Mouse (Mus musculus): ENCODE measurements around the gene Ccin. TPM values are rescaled to one million over a fixed set of nuclear protein-coding genes. Genes with fewer than 3 reads are reported as not detected.

The Ccin gene
- polyA plus RNA-seq, 1 experiment from 2014 or later, result not detected

GRCm38 (mm10) chr4:43978521-43979443, 4.5 kb upstream of the Ccin start:
- WGBS, result 33% methylated on average over 17 of the region's 17 CpGs
- ATAC-seq (ENCODE audit: borderline replicate concordance, extremely low read depth, low FRiP score, low TSS enrichment), result peak; percentile 87; the same call in 1 of the 2 replicates
- no peaks in the 10 kb centered on the region for H3K9me3 ChIP-seq
- H3K4me1 ChIP-seq, result peaks cover 22% of the 10 kb centered on the region
- H3K36me3 ChIP-seq, result no peaks in the 10 kb centered on the region
- H3K27ac ChIP-seq, result peak overlapping the region; percentile 81
- no peak overlapping the region for H3K4me3 ChIP-seq
- H3K9ac ChIP-seq, result no peak overlapping the region
- no peaks in the 10 kb centered on the region for H3K27me3 ChIP-seq
- H3K4me2 ChIP-seq, result no peak overlapping the region

GRCm38 (mm10) chr4:43979746-43980145, 3.5 kb upstream of the Ccin start:
- H3K4me2 ChIP-seq, result no peak overlapping the region
- H3K36me3 ChIP-seq, result no peaks in the 10 kb centered on the region
- ATAC-seq (ENCODE audit: borderline replicate concordance, extremely low read depth, low FRiP score, low TSS enrichment), result no peak
- no peaks in the 10 kb centered on the region for H3K27me3 ChIP-seq
- H3K27ac ChIP-seq, result no peak overlapping the region; the same call in 1 of the 2 replicates
- WGBS, result 50% methylated on average over 3 of the region's 3 CpGs
- H3K9ac ChIP-seq, result no peak overlapping the region
- no peaks in the 10 kb centered on the region for H3K9me3 ChIP-seq
- peaks cover 22% of the 10 kb centered on the region for H3K4me1 ChIP-seq
- H3K4me3 ChIP-seq, result no peak overlapping the region

- no peak for ATAC-seq (ENCODE audit: borderline replicate concordance, extremely low read depth, low FRiP score, low TSS enrichment)
- H3K4me3 ChIP-seq, result no peak overlapping the region
- H3K36me3 ChIP-seq, result no peaks in the 10 kb centered on the region
- H3K9me3 ChIP-seq, result no peaks in the 10 kb centered on the region
- WGBS, result 76% methylated on average over 4 of the region's 4 CpGs
- no peaks in the 10 kb centered on the region for H3K27me3 ChIP-seq
- no peak overlapping the region for H3K9ac ChIP-seq
- H3K4me1 ChIP-seq, result peaks cover 22% of the 10 kb centered on the region
- H3K4me2 ChIP-seq, result no peak overlapping the region
- H3K27ac ChIP-seq, result no peak overlapping the region
These were observed 3.0 kb upstream of the Ccin start for GRCm38 (mm10) chr4:43980236-43980635.

- WGBS, result 94% methylated on average over 6 of the region's 6 CpGs
- Histone ChIP-seq H3K4me1 (peaks cover 22% of the 10 kb centered on the region), H3K27ac (no peak overlapping the region)
These were observed 2.4 kb upstream of the Ccin start for GRCm38 (mm10) chr4:43980846-43981245.

GRCm38 (mm10) chr4:43981251-43981650, 2.0 kb upstream of the Ccin start:
- H3K27me3 ChIP-seq, result no peaks in the 10 kb centered on the region
- ATAC-seq (ENCODE audit: borderline replicate concordance, extremely low read depth, low FRiP score, low TSS enrichment), result no peak
- no peak overlapping the region for H3K4me3 ChIP-seq
- no peaks in the 10 kb centered on the region for H3K9me3 ChIP-seq
- WGBS, result 81% methylated on average over 7 of the region's 7 CpGs
- no peak overlapping the region for H3K27ac ChIP-seq
- H3K9ac ChIP-seq, result no peak overlapping the region
- H3K4me1 ChIP-seq, result peaks cover 22% of the 10 kb centered on the region
- no peak overlapping the region for H3K4me2 ChIP-seq
- H3K36me3 ChIP-seq, result no peaks in the 10 kb centered on the region

More at GRCm38 (mm10) chr4:43980846-43981245, 2.4 kb upstream of the Ccin start:
- no peak for ATAC-seq (ENCODE audit: borderline replicate concordance, extremely low read depth, low FRiP score, low TSS enrichment)
- Histone ChIP-seq H3K36me3 (no peaks in the 10 kb centered on the region), H3K9ac (no peak overlapping the region), H3K27me3 (no peaks in the 10 kb centered on the region), H3K9me3 (no peaks in the 10 kb centered on the region), H3K4me2 (no peak overlapping the region), H3K4me3 (no peak overlapping the region)

GRCm38 (mm10) chr4:43982053-43982732, 1.1 kb upstream of the Ccin start:
- 1% methylated on average over 24 of the region's 24 CpGs for WGBS
- Histone ChIP-seq H3K27ac (0 out of 2 replicates have a peak overlapping the region, but pooled peaks have one; percentile 33), H3K9ac (peak overlapping the region; percentile 55), H3K4me1 (peaks cover 22% of the 10 kb centered on the region), H3K4me2 (peak overlapping the region; percentile 85), H3K36me3 (no peaks in the 10 kb centered on the region), H3K4me3 (peak overlapping the region; percentile 39), H3K27me3 (no peaks in the 10 kb centered on the region), H3K9me3 (no peaks in the 10 kb centered on the region)
- ATAC-seq (ENCODE audit: borderline replicate concordance, extremely low read depth, low FRiP score, low TSS enrichment), result peak; percentile 88

GRCm38 (mm10) chr4:43983756-43984155, 473 bp downstream of the Ccin start:
- H3K27ac ChIP-seq, result no peak overlapping the region
- 88% methylated on average over 22 of the region's 22 CpGs for WGBS
- no peak overlapping the region for H3K4me2 ChIP-seq
- no peaks in the 10 kb centered on the region for H3K36me3 ChIP-seq
- no peak overlapping the region for H3K4me3 ChIP-seq
- peaks cover 17% of the 10 kb centered on the region for H3K4me1 ChIP-seq
- no peaks in the 10 kb centered on the region for H3K27me3 ChIP-seq
- no peaks in the 10 kb centered on the region for H3K9me3 ChIP-seq
- ATAC-seq (ENCODE audit: borderline replicate concordance, extremely low read depth, low FRiP score, low TSS enrichment), result no peak
- H3K9ac ChIP-seq, result no peak overlapping the region

- H3K4me2 ChIP-seq, result no peak overlapping the region
- 89% methylated on average over 19 of the region's 19 CpGs for WGBS
- no peak overlapping the region for H3K4me3 ChIP-seq
- peaks cover 11% of the 10 kb centered on the region for H3K4me1 ChIP-seq
- H3K27ac ChIP-seq, result no peak overlapping the region
- ATAC-seq (ENCODE audit: borderline replicate concordance, extremely low read depth, low FRiP score, low TSS enrichment), result no peak
- no peaks in the 10 kb centered on the region for H3K36me3 ChIP-seq
- no peaks in the 10 kb centered on the region for H3K27me3 ChIP-seq
- no peak overlapping the region for H3K9ac ChIP-seq
- no peaks in the 10 kb centered on the region for H3K9me3 ChIP-seq
These were observed 1.0 kb downstream of the Ccin start for GRCm38 (mm10) chr4:43984326-43984725.

GRCm38 (mm10) chr4:43988976-43989375, 5.7 kb downstream of the Ccin start:
- whole genome bisulfite sequencing, result 74% methylated on average over 3 of the region's 3 CpGs

GRCm38 (mm10) chr4:43993072-43993471, 9.8 kb downstream of the Ccin start:
- Histone ChIP-seq H3K4me1 (no peaks in the 10 kb centered on the region), H3K9ac (no peak overlapping the region), H3K4me2 (no peak overlapping the region), H3K36me3 (no peaks in the 10 kb centered on the region), H3K27ac (no peak overlapping the region), H3K27me3 (no peaks in the 10 kb centered on the region), H3K4me3 (no peak overlapping the region), H3K9me3 (no peaks in the 10 kb centered on the region)
- WGBS, result 91% methylated on average over 11 of the region's 11 CpGs
- no peak for ATAC-seq (ENCODE audit: borderline replicate concordance, extremely low read depth, low FRiP score, low TSS enrichment)

More at GRCm38 (mm10) chr4:43988976-43989375, 5.7 kb downstream of the Ccin start:
- Histone ChIP-seq H3K4me1 (no peaks in the 10 kb centered on the region), H3K36me3 (no peaks in the 10 kb centered on the region), H3K27me3 (no peaks in the 10 kb centered on the region), H3K27ac (no peak overlapping the region), H3K9ac (no peak overlapping the region), H3K4me2 (no peak overlapping the region), H3K9me3 (no peaks in the 10 kb centered on the region), H3K4me3 (no peak overlapping the region)
- ATAC-seq (ENCODE audit: borderline replicate concordance, extremely low read depth, low FRiP score, low TSS enrichment), result no peak

GRCm38 (mm10) chr4:43994342-43994741, 11.1 kb downstream of the Ccin start:
- H3K36me3 ChIP-seq, result no peaks in the 10 kb centered on the region
- H3K4me3 ChIP-seq, result no peak overlapping the region
- 42% methylated on average over 2 of the region's 2 CpGs for WGBS
- H3K27me3 ChIP-seq, result no peaks in the 10 kb centered on the region
- no peak for ATAC-seq (ENCODE audit: borderline replicate concordance, extremely low read depth, low FRiP score, low TSS enrichment)
- no peak overlapping the region for H3K27ac ChIP-seq
- H3K4me1 ChIP-seq, result no peaks in the 10 kb centered on the region
- no peak overlapping the region for H3K9ac ChIP-seq
- H3K4me2 ChIP-seq, result no peak overlapping the region
- H3K9me3 ChIP-seq, result no peaks in the 10 kb centered on the region

GRCm38 (mm10) chr4:44003622-44004021, 20.3 kb downstream of the Ccin start:
- H3K27ac ChIP-seq, result no peak overlapping the region
- no peak overlapping the region for H3K4me2 ChIP-seq
- no peaks in the 10 kb centered on the region for H3K9me3 ChIP-seq
- no peak overlapping the region for H3K4me3 ChIP-seq
- no peak for ATAC-seq (ENCODE audit: borderline replicate concordance, extremely low read depth, low FRiP score, low TSS enrichment)
- H3K27me3 ChIP-seq, result no peaks in the 10 kb centered on the region
- H3K9ac ChIP-seq, result no peak overlapping the region
- H3K4me1 ChIP-seq, result no peaks in the 10 kb centered on the region
- 58% methylated on average over 6 of the region's 6 CpGs for WGBS
- no peaks in the 10 kb centered on the region for H3K36me3 ChIP-seq
